Mouse (Mus musculus) E14TG2a.4 (cell line): ENCODE measurements around the gene Tas2r108.

ENCODE experiments used
- CTCF ChIP-seq: conservative IDR thresholded peaks from 2 replicates; pipeline ENCODE4 v1.5.1; 2014; ENCODE audit warnings: low read length
- POU5F1 ChIP-seq: IDR thresholded peaks from 2 replicates; pipeline ENCODE4 v1.6.1; 2014; ENCODE audit warnings: low read length, borderline replicate concordance

GRCm38 (mm10) chr6:40465710-40466109 lies 27.6 kb upstream of the Tas2r108 start:
- peak; percentile 41 for TF ChIP-seq CTCF
- TF ChIP-seq POU5F1 = no peak
